Mouse (Mus musculus) midbrain, postnatal 0 days (tissue): Measurements from ENCODE around the gene Hdhd5. TPM values are rescaled to one million over a fixed set of nuclear protein-coding genes. Genes with fewer than 3 reads are reported as not detected.

ENCODE experiments used
- ATAC-seq: fragments of 200-750 bp; cut with Nextera tagmentation; 2 replicates; pipeline ENCODE4 v1.8.0; 2017; ENCODE audit warnings: moderate number of reproducible peaks, mild to moderate bottlenecking, moderate TSS enrichment, moderate library complexity; ENCODE audit not compliant: low FRiP score
- DNase-seq: peaks from one replicate; pipeline ENCODE4 v3.0.0-alpha.2; 2015; ENCODE audit warnings: low spot score
- H3K27ac ChIP-seq: fragments of 300-500 bp; sonication (generic); 2 replicates; pipeline ENCODE4 v1.5.1; 2014; ENCODE audit warnings: low read depth, mild to moderate bottlenecking, low read length, mixed read lengths
- H3K27me3 ChIP-seq: fragments of 300-500 bp; sonication (generic); 2 replicates; pipeline ENCODE4 v1.6.1; 2014; ENCODE audit warnings: low read length, control low read depth, mixed read lengths; ENCODE audit not compliant: insufficient read depth
- H3K36me3 ChIP-seq: fragments of 300-500 bp; sonication (generic); 2 replicates; pipeline ENCODE4 v1.6.1; 2014; ENCODE audit warnings: low read length, control low read depth, mixed read lengths; ENCODE audit not compliant: insufficient read depth
- H3K4me1 ChIP-seq: fragments of 300-500 bp; sonication (generic); 2 replicates; pipeline ENCODE4 v1.6.1; 2014; ENCODE audit warnings: mild to moderate bottlenecking, control low read depth, antibody characterized with exemption, low read length, mixed read lengths; ENCODE audit not compliant: insufficient read depth
- H3K4me2 ChIP-seq: fragments of 300-500 bp; sonication (generic); 2 replicates; pipeline ENCODE4 v1.6.1; 2014; ENCODE audit warnings: low read depth, mild to moderate bottlenecking, low read length, mixed read lengths; ENCODE audit not compliant: poor library complexity, severe bottlenecking
- H3K4me3 ChIP-seq: fragments of 300-500 bp; sonication (generic); 2 replicates; pipeline ENCODE4 v1.5.1; 2014; ENCODE audit warnings: low read depth, mild to moderate bottlenecking, low read length, moderate library complexity
- H3K9ac ChIP-seq: fragments of 300-500 bp; sonication (generic); replicated peaks from 2 replicates; pipeline ENCODE4 v1.6.1; 2014; ENCODE audit warnings: mild to moderate bottlenecking, low read length, moderate library complexity, mixed read lengths; ENCODE audit not compliant: poor library complexity, severe bottlenecking
- H3K9me3 ChIP-seq: fragments of 300-500 bp; sonication (generic); 2 replicates; pipeline ENCODE4 v1.6.1; 2016; ENCODE audit warnings: low read length, control low read depth
- CTCF ChIP-seq: IDR thresholded peaks from 2 replicates; pipeline ENCODE4 v1.5.1; 2016; ENCODE audit warnings: antibody characterized with exemption, mild to moderate bottlenecking
- WGBS: fragments of 180-500 bp; shearing (Covaris S2); extraction: QIAGEN DNeasy Blood & Tissue Kit; methylation state at CpG from one replicate; pipeline ENCODE4 v1.1.7; 2014; 5-methylcytosine and 5-hydroxymethylcytosine counted together
- polyA plus RNA-seq: library from polyadenylated mRNA; unstranded; fragments of >200 nt; fragmentation: Nextera tagmentation; extraction: Ambion mirVana; gene quantifications from 2 replicates; pipeline ENCODE4 v1.2.1, GENCODE M21; 2015
- total RNA-seq: library from RNA; depleted of rRNA; stranded (reverse); fragments of >200 nt; gene quantifications from 2 replicates; pipeline ENCODE4 v1.2.3, GENCODE M21; 2014

The Hdhd5 gene
- total and polyA plus RNA-seq, 2 experiments from 2014 or later, result 16.6 to 39.3 TPM

DNA sequence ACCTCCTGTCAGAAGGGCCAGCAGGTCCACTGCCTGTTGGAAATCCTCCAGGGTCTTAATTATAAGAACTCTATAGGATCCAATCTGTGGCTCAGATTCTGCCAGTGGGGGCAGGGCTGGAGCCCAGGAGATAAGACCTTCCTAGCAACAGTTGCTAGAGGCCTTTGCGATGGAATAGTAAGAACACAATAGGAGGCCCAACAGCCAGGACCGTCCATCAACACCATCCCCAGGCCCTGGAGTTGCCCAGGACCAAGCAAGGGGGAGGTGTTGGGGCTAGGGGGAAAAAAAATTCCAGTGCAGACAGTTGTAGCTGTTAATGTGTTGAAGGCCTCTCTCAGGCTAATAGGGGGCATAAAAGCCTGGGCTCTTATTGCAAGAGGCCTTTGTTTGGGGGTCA, 19.1 kb upstream of the Hdhd5 start:
- Histone ChIP-seq H3K4me2 (no peak overlapping the region), H3K27ac (no peak overlapping the region), H3K36me3 (no peaks in the 10 kb centered on the region), H3K27me3 (no peaks in the 10 kb centered on the region), H3K4me1 (peaks cover 4% of the 10 kb centered on the region; the same call in 1 of the 2 replicates), H3K9ac (no peak overlapping the region), H3K4me3 (no peak overlapping the region), H3K9me3 (no peaks in the 10 kb centered on the region)
- DNase-seq, result peak; percentile 40
- 4% methylated on average over 2 of the region's 2 CpGs for WGBS
- ATAC-seq, result peak; percentile 70
- no peak for TF ChIP-seq CTCF

DNA sequence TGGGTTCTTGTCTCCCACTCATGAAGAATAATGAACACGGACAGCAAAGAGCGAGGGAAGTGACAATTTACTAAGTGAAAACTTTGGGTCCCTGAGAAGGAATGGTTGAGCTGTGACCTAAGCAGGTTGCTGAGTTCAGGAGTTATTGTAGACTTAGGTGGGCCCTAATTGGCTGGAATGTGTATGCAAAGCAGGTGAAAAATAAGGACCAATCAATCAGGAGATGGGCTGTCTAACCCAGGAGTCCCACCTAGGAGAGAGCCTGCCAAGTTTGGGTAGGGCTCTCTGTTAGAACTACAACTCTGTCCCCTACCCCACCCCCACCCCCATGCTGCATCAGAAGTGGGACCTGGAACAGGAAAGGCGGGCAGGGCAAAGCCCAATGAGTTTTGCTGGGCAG, 17.5 kb upstream of the Hdhd5 start:
- 98% methylated on average over 3 of the region's 3 CpGs for WGBS
- Histone ChIP-seq H3K4me3 (no peak overlapping the region), H3K9ac (no peak overlapping the region), H3K27me3 (no peaks in the 10 kb centered on the region), H3K27ac (no peak overlapping the region), H3K9me3 (no peaks in the 10 kb centered on the region), H3K4me2 (no peak overlapping the region), H3K36me3 (no peaks in the 10 kb centered on the region), H3K4me1 (peaks cover 4% of the 10 kb centered on the region; the same call in 1 of the 2 replicates)
- TF ChIP-seq CTCF, result no peak
- DNase-seq (no peak), ATAC-seq (no peak)

DNA sequence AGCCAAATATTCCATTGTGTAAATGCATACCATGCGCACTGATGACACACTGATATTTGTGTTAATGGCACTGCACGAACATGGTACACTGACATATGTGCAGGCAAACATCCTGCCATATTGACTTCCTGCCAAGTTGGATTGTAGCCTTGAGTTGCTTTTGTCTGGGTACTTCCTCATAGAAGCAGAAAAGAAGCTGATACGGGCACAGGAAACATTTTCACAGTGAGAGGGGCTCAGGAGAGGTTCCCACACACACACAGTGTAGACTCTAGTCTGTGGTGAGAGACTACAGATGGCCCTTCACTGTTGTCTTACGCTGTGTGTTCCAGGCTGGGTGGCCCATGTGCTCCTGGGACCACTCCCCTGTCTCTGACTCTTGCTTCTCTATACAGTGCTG, 15.9 kb upstream of the Hdhd5 start:
- no peak overlapping the region for H3K4me3 ChIP-seq
- no peak for ATAC-seq
- WGBS, result 81% methylated on average over 4 of the region's 4 CpGs
- no peak overlapping the region for H3K4me2 ChIP-seq
- no peaks in the 10 kb centered on the region for H3K27me3 ChIP-seq
- H3K9me3 ChIP-seq, result no peaks in the 10 kb centered on the region
- H3K36me3 ChIP-seq, result no peaks in the 10 kb centered on the region
- no peak overlapping the region for H3K9ac ChIP-seq
- H3K4me1 ChIP-seq, result peaks cover 4% of the 10 kb centered on the region; the same call in 1 of the 2 replicates
- no peak for TF ChIP-seq CTCF
- no peak for DNase-seq
- H3K27ac ChIP-seq, result no peak overlapping the region

DNA sequence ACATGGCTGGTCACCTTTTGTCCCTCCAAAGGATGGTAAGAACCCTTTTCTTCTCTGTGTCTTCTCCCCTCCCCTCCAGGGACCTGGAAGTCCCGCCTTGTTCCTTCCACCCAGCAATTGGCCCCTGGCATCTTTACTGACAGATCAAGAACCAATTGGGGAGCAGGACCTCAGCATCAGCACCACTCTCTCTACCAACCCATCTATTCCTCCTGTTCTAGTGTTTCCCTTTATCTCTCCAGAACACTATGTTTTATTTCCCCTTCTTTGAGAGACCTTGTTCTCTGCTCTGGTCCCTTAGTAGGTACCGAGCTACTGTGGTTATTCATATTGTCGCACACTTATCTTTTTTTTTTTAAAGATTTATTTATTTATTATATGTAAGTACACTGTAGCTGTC, 15.2 kb upstream of the Hdhd5 start:
- Histone ChIP-seq H3K4me2 (no peak overlapping the region), H3K4me1 (peaks cover 4% of the 10 kb centered on the region; the same call in 1 of the 2 replicates), H3K9me3 (no peaks in the 10 kb centered on the region), H3K27me3 (no peaks in the 10 kb centered on the region), H3K27ac (no peak overlapping the region), H3K4me3 (no peak overlapping the region), H3K9ac (no peak overlapping the region), H3K36me3 (no peaks in the 10 kb centered on the region)
- 94% methylated on average over 3 of the region's 3 CpGs for WGBS
- no peak for ATAC-seq
- DNase-seq, result no peak
- TF ChIP-seq CTCF, result no peak

GRCm38 (mm10) chr6:120542061-120542460, 10.9 kb upstream of the Hdhd5 start:
- peak; percentile 6 for DNase-seq
- Histone ChIP-seq H3K4me3 (no peak overlapping the region), H3K9me3 (no peaks in the 10 kb centered on the region), H3K4me2 (no peak overlapping the region), H3K27ac (no peak overlapping the region), H3K27me3 (no peaks in the 10 kb centered on the region), H3K4me1 (peaks cover 8% of the 10 kb centered on the region; the same call in 1 of the 2 replicates), H3K9ac (no peak overlapping the region), H3K36me3 (no peaks in the 10 kb centered on the region)
- no peak for ATAC-seq
- WGBS, result 15% methylated on average over 1 of the region's 1 CpGs
- peak; percentile 43 for TF ChIP-seq CTCF

GRCm38 (mm10) chr6:120541386-120541785, 10.3 kb upstream of the Hdhd5 start:
- Histone ChIP-seq H3K9me3 (no peaks in the 10 kb centered on the region), H3K4me1 (peaks cover 8% of the 10 kb centered on the region; the same call in 1 of the 2 replicates), H3K4me3 (no peak overlapping the region), H3K9ac (no peak overlapping the region), H3K27me3 (no peaks in the 10 kb centered on the region), H3K36me3 (no peaks in the 10 kb centered on the region), H3K27ac (no peak overlapping the region), H3K4me2 (no peak overlapping the region)
- no peak for TF ChIP-seq CTCF
- DNase-seq (no peak), ATAC-seq (no peak)
- 45% methylated on average over 2 of the region's 2 CpGs for WGBS
